Mouse (Mus musculus) heart, postnatal 14 days (tissue): ENCODE data around the gene Mmel1. TPM values are rescaled to one million over a fixed set of nuclear protein-coding genes. Genes with fewer than 3 reads are reported as not detected.

Experiments
- DNase-seq, 2 experiments: peaks; one replicate each; pipeline ENCODE4 v3.0.0; 2021 to 2022
- intact Hi-C: fragments of 180-260 bp; cut with DNase I; formaldehyde crosslinking; loops from one replicate; pipeline ENCODE4 v1.15.1; 2025
- long read RNA-seq, 2 experiments: library from polyadenylated mRNA; stranded (forward); transcript quantifications; one replicate each; pipeline ENCODE4 v2.0.0; 2021
- total RNA-seq, 2 experiments: library from RNA; stranded (reverse); gene quantifications; 2 replicates each; pipeline ENCODE4 v1.2.3; 2021

The Mmel1 gene
- under 1 TPM in 1 of 2 experiments, not detected in 1; 0.20 TPM for total RNA-seq
- long read RNA-seq, experiment 1, result 0 reads
- long read RNA-seq, experiment 2, partial matches to known transcripts, result 1 of 1 reads
- long read RNA-seq, experiment 2, other reads (novel, unspliced or antisense), result 0 of 1 reads

- no peak for DNase-seq
- intact Hi-C loops, result no loop called here
Observed at GRCm38 (mm10) chr4:154869440-154869839, at the start of gene Mmel1. Gene Mmel1, plus strand, starts transcription at chr4:154869585.

DNA sequence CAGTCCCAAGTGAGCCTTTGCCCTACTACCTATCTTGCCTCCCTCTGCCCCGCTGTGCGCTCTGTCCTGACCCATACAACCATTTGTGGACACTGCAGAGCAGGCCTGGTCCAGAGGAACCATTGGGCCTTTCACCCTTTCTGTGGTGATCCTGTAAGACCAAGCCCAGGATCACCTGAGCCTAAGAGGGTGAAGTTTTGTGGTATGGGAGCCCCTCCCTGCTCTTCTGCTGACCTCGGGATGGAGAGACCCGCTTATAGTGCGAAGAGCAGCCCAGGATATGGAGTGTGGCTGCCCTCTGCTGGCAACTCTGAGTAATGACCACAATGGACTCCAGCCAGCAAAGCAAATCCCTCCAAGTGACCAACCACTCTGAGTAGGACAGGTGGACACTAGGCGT, 43.7 kb upstream of the Mmel1 start:
- DNase-seq, result peak; percentile 70 to 81
- intact Hi-C loops, result loop anchor here (2.0 to 5.0 kb wide), 2 partner anchors 77 to 498 kb away; no protein-coding TSS in a partner anchor

DNA sequence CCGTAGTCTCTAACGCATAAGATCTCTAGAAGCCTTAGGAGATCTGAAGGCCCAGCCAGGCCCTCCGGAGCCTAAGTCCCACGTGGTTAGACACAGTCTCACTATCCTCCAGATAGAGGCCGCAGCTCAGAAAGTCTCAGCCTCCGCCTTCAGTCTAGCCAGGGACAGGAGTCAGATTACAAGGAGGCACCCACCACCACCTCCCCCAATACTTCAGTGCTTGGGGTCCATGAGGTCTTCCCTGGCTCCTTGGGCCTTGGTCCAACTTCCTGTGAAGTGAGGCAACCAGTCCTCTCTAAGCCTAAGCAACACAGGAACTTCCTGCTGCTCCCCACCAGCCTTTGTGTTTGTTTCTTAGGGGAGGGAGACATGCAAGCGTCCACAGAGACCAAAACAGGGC, 43.2 kb upstream of the Mmel1 start:
- intact Hi-C loops, result loop anchor here (5.0 kb wide), 1 partner anchor 499 kb away; no protein-coding TSS in a partner anchor
- DNase-seq, result peak in 1 of 2 experiments; percentile 17

DNA sequence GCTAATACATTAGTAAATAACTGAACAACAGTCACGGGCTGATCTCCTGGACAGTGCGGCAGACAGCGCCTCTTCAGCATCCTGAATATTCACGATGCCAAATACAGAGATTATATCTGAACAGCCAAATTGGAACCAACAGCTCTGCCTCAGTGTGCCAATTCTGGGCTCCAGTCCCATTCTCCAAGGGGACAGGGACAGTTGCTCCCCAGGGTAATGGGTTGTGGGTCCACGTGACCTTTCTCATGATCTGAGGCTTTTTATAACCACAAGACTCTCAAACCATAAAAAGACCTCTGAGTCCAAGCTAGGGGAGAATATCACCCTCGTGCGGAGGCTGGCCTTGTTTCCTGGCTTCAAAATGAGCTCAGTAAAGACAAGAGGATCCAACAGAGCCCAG, 42.2 kb upstream of the Mmel1 start:
- peak; percentile 12 to 16 for DNase-seq
- intact Hi-C loops, result loop anchor here (5.0 kb wide), 1 partner anchor 500 kb away; no protein-coding TSS in a partner anchor

GRCm38 (mm10) chr4:154827861-154828610, 41.3 kb upstream of the Mmel1 start:
- DNase-seq, result no peak
- intact Hi-C loops, result loop anchor here (5.0 kb wide), 1 partner anchor 501 kb away; no protein-coding TSS in a partner anchor

DNA sequence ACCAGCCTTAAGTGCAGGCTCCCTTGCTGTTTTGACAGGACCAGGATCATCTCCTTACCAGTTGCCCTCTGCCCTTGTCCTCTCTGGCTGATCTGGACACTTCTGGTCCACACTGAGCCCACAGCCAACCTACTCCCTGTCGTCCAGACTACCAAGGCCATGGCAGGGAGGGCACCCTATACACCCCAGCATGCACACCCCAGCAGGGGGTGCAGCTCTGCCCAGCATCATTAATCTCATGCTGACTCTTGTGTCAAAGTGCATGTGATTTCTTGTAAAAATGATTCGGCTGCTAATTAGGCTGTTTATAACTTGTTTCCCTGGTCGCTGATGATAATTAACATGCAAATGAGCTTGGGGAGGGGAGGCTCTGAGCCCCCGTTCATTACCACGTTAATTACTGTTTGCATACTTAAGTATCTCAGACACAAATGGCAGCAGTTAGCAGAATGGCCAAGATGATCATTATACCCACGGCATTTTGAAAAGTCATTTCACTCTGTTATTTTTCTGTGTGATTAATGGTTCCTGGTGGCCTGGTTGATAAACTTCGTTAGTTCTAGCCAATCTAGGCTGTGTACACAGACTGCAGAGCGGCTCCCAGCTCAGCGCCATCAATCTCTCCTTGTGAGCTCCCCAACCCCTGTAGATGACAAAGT, 37.3 kb upstream of the Mmel1 start:
- DNase-seq, result no peak
- intact Hi-C loops, result no loop called here

DNA sequence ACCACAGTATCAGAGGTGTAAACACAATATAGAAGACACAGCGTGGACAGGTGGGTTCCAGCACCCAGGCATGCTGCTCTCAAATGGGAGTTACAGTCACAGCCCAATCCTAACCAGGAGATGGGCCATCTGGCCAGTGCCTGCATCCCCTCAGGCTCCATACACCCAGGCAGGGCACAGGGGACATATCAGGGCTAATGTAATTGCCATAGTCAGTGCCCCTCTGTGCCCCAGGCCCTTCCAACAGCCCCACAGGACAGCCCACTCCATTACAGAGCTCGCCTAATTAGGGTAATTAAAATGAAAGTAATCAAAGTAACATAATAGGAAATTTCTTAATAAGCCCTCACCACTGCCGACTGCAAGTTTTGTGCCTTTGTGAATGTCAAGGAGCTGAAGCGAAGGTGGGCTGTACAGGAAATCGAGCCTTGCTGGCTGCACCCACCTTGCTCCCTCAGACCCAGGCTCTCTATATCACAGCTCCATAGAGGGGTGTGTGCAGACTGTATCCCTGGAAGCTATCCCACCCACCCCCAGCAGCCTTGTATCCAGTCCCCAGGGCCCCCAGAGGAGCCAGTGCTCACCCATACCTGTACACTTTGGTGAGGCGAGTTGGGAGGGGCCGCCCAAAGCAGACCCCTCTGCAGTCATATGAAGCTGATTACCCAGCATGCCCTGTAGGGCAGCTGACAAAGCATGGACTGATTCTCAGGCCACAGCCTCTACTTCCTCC, 33.0 kb upstream of the Mmel1 start:
- intact Hi-C loops, result no loop called here
- no peak for DNase-seq

DNA sequence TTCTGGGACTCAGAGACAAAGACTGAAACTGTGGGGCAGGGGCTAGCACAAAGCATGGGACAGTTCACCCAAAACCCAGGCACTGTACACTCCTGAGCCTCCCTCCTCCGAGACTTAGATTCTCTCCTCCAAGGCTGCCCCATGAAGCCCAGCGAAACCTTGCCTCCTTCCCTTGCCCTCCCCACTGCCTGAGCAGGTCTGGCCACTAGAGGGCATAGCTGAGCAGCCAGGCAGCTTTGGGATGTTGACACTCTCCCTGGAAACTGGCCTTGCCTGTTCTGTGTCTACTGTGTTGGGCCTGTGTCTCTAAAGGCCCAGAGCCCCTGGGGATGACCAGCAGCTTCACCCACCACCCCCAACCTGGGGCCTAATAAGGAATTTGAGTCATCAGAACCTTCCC, 32.2 kb upstream of the Mmel1 start, which contains the start of gene Ttc34:
Gene Ttc34 (plus strand): TSS at position 290 of the 400 bp plus-strand sequence.
- DNase-seq, result peak; percentile 66 to 77
- intact Hi-C loops, result no loop called here

DNA sequence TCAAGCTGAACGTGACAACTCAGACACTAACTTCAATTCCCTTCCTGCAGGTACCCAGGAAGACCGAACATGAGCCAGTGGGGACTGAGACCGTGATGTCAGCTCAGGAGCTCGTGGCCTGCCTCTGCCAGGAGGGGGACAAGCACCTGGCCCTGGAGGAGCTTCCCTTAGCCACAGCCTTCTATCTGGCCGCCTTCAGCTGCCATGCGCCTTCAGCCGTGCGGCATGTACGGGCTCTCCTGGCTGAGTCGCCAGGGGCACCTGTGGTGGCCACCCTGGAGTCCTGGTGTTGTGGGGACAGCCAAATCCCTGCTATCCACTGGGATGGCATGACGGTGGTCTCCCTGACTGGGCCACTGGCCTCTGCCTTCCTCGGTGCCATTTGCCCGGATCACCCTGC, 30.6 kb upstream of the Mmel1 start:
- intact Hi-C loops, result no loop called here
- no peak for DNase-seq

DNA sequence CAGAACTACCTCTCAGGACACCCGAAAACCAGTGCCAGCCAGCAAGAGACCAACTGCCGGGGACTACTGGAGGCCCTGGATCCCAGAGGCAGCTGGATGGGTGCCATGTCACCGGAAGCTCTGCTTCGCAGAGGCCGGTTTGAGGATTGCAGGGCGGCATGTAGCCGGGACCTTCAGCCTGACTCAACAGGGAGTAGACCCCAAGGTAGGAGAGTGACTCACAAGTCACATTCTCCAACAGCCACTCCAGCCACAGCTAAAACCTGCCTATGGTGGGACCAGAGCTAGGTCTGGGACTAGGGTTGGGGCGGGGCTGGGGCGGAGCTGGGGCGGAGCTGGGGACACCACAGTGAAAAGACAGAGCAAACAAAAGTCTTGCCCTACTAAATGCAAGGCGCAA, 30.0 kb upstream of the Mmel1 start:
- intact Hi-C loops, result no loop called here
- DNase-seq, result no peak

- intact Hi-C loops, result no loop called here
- no peak for DNase-seq
Observed at GRCm38 (mm10) chr4:154852696-154853095, 16.7 kb upstream of the Mmel1 start.

DNA sequence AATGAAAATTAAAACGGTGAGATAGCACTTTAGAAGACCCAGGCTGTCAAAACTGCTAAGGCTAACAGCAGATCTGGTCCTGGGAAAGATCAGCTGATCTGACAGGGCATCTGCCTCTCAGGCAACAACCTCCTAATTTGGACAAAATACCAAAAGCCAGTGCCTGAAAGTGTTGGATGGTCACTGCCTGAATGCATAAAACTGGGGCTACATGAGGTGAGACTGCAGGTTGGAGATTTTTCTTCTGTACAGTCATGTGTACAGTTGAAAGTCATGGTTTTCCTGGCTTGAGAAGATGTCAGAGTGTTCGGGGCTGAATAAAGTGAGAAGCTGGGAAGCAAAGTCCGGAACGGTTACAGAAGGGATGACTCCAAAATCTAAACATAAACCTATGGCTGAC, 15.5 kb upstream of the Mmel1 start:
- intact Hi-C loops, result no loop called here
- no peak for DNase-seq

GRCm38 (mm10) chr4:154854676-154855345, 14.6 kb upstream of the Mmel1 start:
- DNase-seq, result no peak
- intact Hi-C loops, result no loop called here

DNA sequence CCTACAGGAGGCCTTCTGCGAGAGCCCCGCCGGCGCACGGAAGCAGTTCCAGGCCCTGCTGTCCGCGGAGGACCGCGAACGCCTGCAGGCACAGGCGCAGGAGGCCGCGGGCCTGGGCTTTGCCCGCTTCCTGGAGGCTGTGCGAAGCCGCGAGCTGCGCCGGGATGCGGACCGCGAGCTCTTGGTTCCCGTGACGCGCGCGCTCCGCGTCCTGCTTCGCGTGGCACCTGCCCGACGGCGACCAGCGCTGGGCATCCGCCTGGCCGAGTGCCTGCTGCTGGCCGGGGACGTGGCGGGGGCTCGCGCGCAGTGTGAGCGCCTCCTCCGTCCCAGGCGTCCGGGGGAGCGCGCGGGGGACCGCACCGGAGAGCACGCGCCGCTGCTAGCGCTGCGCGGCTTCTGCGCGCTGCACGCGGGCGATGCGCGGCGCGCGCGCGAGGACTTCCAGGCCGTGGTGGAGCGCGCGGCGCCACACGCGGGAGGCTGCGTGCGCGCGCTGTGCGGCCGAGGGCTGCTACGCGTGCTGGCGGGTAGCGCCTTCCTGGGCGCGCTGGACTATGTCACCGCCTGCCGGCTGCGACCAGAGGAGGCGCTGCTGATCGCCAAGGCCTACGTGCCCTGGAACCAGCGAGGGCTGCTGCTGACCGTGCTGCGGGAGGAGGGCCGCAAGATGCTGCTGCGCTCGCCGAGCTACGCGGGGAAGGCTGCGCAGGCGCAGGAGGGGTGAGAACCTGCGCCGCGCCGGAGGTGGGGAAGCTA, 13.5 kb upstream of the Mmel1 start:
- intact Hi-C loops, result no loop called here
- peak; percentile 78 to 83 for DNase-seq

DNA sequence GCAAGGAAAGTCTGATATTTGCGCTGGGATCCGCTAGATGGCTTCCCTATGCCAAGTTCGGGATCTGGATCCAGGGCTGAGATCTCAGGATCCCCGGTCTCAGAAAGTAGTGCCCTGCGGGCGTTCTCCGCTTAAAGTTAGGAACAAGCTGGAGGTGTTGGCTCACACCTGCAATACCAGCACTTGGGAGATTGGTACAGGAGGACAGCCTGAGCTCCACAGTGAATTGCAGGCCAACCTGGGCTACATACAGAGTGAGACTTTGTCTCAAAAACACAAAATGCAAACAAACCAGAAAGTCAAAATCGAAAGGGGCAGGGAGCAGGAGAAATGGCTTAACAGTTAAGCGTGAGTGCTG, 12.9 kb upstream of the Mmel1 start:
- intact Hi-C loops, result no loop called here

DNA sequence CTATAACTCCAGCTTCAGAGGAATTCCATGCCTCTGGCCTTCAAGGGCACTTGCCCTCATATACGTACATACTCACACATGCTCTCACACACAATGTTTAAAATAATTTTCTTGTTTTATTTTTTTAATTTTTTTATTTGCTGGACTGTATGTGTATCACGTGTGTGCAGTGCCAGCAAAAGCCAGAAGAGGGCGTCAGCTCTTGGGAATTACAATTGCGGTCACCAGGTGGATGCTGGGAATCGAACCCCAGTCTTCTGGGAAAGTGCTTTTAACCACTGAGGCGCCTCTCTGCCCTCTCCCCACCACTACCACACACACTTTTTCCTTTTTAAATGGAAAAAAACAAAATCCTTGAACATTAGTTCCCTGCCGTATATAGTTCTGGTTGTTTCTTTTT, 12.5 kb upstream of the Mmel1 start:
- intact Hi-C loops, result no loop called here
- no peak for DNase-seq

More for the DNA sequence above, 12.9 kb upstream of the Mmel1 start:
- DNase-seq, result no peak

GRCm38 (mm10) chr4:154857366-154858240, 11.8 kb upstream of the Mmel1 start:
- DNase-seq, result no peak

DNA sequence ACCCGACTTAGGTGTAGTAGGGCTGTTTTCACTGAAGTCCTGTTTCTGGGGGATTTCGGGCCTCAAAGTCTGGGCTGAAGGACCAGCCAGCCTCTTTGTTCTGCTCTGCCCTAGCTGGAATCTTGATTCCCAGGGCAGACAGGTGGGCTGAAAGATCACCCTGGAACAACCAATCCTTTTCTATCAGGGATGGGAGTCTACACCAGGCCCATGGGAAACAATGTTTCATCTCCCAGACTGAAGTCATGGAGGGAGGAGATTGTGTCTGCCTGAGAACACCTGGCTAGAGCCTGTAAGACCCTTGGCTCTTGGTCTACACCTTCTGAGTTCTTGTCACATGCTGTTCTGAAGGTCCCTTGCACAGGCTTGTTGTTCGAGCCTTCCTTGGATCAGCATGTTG, 10.8 kb upstream of the Mmel1 start:
- no peak for DNase-seq
- intact Hi-C loops, result no loop called here

More at GRCm38 (mm10) chr4:154857366-154858240, 11.8 kb upstream of the Mmel1 start:
- intact Hi-C loops, result no loop called here

DNA sequence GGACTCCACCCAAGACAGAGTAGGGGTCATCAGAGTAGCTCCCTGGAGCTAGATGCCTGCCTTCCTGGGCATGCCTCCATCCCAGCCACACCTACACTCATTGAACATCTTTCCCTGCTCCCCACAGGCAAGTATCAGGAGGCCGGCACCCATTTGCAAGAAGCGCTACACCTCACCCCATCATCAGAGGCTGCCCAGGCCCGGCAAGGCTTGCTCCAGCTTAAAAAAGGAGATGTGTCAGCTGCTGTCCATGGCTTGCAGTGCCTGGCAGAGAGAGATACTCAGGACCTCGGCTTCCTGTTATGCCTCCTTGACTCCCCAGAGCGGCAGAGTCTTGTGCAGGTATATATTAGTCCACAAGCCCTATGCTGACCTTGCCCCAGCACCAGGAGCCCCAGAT, 7.4 kb upstream of the Mmel1 start:
- no peak for DNase-seq
- intact Hi-C loops, result no loop called here
